Mouse (Mus musculus): ENCODE measurements around the gene Pitx3. TPM values are rescaled to one million over a fixed set of nuclear protein-coding genes. Genes with fewer than 3 reads are reported as not detected.
"Not testable (repeated sequence)": the region's sequence is repeated elsewhere in the genome, so short reads cannot be mapped to it uniquely, and the experiment has no call there.

Gene Pitx3
- total RNA-seq (2021) = not detected in 2 replicates
- long read RNA-seq = 0 reads

DNA sequence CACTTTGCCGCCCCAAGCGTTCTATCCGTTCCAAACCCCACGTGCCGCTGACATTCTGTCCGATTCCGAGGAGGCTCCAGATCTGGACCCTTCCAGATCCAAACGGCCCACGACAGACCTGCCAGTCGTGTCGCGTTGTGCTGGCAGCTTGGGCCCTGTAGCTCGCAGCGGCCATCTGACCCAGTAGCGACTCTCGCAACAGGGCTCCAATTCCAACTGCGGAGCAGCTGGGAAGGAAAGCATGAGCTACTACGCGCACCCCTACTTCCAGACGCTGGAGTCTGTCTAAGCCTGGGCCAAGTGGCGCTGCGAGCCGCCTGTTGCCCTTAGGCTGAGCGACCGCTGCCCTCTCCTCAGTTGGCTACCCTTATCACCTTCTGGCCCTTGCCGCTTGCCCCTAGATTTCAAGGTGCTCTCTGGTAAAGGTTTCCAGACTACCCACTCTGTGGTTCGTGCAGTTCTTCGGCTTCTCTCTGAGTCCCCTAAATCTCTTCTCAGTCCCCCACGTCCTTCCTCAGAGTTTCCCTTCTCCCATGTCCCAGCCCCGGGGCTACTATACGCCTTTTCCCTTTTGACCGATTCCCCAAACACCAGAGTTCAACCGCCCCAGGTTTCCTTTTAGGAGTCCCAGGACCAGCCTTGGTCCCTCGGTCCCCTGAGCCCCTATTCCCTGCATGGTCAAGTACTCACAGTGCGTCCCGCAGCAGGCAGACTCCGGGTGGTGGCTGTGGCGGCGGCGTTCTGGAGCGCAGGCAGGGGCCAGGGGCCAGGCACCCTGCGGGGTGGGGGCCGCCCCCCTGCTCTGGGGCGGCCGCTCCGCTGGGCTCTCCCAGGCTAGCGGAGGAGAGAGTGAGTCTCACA lies at the start of gene Pitx3:
Pitx3 (minus strand) TSS at position 816 of the 861 bp plus-strand sequence.
- peak; percentile 38 for DNase-seq

GRCm38 (mm10) chr19:46187203-46187602 lies 39.1 kb upstream of the Pitx3 start:
- DNase-seq = no peak

- no peak for DNase-seq
These were observed 38.5 kb upstream of the Pitx3 start for GRCm38 (mm10) chr19:46186611-46187010.

DNA sequence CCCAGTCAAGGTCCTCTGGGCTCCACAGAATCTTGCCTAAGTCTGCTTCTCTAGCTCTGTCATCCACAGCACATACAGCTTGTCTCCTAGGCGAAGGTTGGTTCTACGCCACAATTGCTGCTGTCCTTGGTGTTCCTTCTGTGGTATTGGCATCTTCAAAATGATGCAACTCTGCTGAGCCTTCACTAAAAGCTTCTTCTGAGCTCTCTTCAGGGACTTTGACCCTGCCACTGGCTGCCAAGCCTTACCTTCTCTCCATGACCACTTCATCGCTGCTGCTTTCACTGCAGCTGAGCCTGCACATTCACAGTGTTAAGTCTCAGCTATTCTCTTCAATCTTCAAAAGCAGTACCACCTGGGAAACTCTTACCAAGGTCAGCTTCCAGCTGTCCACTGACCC lies 34.1 kb upstream of the Pitx3 start:
- no peak for DNase-seq

DNA sequence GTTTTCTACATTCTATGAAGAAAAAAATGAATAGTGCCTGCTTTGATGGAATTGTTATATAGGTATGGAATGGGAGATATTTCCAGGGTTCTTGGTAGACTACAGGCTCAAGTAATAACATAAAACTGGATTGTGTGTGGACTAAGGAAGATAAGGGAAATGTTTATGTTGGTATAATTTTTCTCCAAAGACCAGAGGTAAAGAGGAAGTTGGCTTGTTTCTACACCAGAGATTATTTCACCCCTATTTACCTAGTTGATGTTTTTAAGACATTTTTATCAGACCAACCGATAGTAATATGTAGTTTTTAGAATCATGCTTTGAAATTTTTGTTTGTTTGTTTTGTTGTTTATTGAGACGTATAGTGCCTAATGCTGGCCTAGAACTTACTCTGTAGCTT lies 32.1 kb upstream of the Pitx3 start:
- no peak for DNase-seq

GRCm38 (mm10) chr19:46177046-46177445 lies 28.9 kb upstream of the Pitx3 start:
- no peak for DNase-seq

GRCm38 (mm10) chr19:46175173-46175572 lies 27.0 kb upstream of the Pitx3 start:
- DNase-seq = no peak

- DNase-seq = no peak
These were observed 24.4 kb upstream of the Pitx3 start for GRCm38 (mm10) chr19:46172541-46172940.

DNA sequence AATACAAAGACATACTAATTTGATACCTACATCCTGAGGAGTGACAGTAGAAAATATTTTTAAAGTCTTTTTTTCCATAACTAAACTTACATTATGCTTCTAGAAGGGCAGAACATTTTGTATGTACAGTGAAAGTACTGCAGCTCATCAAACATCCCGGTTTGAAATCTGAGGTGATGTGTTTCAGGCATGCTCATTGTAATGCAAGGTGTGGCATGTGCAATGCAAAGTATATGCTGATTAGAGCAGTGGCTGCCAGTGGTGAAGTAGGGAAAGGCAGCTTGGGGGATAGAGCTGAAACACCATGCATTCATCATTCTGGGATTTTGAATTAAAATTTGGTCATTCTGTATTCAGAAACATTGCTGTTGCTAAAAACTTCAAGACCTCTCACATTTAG lies 21.8 kb upstream of the Pitx3 start:
- no peak for DNase-seq

DNA sequence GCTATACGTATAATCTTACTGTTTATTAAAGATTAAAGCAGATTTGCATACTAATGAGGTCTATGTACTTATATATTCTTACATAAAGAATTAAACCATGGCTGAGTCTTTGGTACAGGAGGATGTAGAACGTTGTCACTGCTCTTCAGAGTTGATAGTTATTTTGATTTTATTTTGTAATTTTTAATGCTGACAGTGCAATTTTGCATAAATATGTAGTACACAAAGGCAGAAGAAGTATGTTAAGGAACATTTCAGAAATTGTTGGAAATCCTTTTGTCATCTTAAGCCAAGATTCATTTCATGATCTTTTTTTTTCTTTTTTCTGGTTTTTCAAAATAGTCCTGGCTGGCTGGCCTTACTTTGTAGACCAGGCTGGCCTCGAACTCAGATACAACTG lies 21.3 kb upstream of the Pitx3 start:
- DNase-seq = no peak

DNA sequence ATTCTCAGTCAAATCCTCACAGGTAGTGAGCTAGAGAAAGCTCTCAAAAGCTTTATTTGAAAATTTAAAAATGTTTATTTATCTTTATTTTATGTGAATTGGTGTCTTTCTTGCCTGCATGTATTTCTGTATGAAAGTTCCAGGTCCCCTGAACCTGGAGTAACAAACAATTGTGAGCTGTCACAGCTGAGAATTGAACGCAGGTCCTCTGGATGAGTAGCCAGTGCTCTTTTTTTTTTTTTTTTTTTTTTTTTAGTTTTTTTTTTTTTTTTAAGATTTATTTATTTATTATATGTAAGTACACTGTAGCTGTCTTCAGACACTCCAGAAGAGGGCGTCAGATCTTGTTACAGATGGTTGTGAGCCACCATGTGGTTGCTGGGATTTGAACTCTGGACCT lies 19.0 kb upstream of the Pitx3 start:
- DNase-seq = not testable (repeated sequence)

DNA sequence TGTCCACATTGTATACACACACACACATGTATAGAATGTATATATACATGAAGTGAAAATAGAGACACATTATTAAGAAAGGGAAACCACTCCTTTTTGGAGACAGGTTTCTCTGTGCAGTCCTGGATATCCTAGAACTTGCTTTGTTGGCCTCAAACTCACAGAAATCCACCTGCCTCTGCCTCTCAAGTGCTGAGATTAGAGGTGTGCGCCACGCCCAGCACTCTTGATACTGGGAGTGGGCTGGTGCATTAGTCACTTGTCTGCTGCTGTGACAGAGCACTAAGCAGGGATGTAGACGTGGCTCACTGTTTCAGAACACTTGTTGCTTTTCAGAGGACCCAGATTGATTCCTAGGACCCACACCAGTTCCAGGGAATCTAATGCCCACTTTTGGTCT lies 17.8 kb upstream of the Pitx3 start:
- DNase-seq = no peak

- peak; percentile 87 for DNase-seq
These were observed 4.1 kb upstream of the Pitx3 start, which contains the start of gene Gbf1 for GRCm38 (mm10) chr19:46152127-46152803. Gene Gbf1 (plus strand): TSS chr19:46152509.

- no peak for DNase-seq
These were observed 965 bp upstream of the Pitx3 start for GRCm38 (mm10) chr19:46149091-46149490.

GRCm38 (mm10) chr19:46148372-46148760 lies 240 bp upstream of the Pitx3 start:
- DNase-seq = peak; percentile 86

GRCm38 (mm10) chr19:46141091-46141490 lies 7.0 kb downstream of the Pitx3 start:
- no peak for DNase-seq

DNA sequence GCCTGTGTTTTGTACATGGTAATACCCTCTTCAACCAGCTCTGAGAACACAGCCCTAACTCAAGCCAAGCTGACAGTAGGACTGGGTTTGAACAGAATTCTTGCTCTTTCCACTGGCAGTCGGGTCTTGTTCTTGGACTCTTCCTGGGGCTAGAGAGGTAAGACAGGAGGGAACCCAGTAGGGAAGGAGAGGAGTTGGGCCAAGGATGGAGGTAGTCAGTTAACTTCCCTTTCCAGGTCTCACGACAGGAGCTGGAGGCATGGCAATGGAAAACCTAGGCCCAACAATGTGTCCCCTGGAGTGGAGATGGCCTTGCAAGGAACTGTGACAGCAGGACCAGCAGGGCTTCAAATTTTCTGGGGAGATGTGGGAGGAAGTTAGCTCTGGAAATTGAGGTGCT lies 7.8 kb downstream of the Pitx3 start:
- DNase-seq = no peak

DNA sequence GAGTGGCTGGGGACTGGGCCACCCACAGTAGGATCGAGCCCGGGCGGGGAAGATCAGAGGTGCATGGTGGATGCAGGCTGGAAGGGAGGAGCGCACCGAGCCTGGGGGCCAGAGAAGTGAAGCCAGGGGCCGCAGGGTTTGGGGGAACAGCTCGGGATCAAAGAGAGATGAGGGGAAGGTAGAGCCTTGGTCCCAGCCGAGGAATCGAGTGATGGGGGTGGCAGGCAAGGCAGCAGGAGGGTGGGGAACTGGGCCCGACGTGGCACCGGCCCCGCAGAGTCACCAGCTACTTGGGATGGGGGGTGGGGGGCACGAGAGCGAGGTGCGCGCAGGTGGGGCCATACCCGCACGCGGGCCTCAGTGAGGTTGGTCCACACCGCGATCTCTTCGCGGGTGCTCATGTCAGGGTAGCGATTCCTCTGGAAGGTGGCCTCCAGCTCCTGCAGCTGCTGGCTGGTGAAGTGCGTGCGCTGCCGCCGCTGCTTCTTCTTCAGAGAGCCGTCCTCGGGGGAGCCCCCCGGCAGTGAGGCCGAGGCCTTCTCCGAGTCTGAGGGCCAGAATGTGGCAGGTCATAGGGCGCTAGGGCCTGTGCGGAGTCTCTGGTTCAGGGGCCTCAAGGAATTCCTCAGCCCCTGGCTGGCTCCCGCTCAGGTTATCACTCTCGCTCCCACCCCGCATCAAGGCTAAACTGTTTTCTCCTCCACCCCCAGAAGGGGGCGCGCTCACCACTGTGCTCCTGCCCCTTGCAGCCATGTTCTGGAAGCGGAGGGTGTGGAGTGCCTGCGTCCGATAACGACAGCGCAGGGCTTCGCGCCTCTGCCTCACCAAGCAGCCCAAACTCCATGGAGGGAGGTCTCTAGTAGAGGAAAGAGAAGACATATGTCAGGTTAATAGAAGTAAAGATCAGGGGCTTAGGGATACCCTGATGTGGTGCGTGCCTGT lies 11.2 kb downstream of the Pitx3 start:
- DNase-seq = peak; percentile 79

GRCm38 (mm10) chr19:46135789-46136638 lies 12.1 kb downstream of the Pitx3 start:
- peak; percentile 54 for DNase-seq

GRCm38 (mm10) chr19:46135297-46135696 lies 12.8 kb downstream of the Pitx3 start:
- DNase-seq = peak; percentile 91

- DNase-seq = no peak
These were observed 15.5 kb downstream of the Pitx3 start for GRCm38 (mm10) chr19:46132577-46132976.
